Mouse (Mus musculus): ENCODE measurements around the gene Foxp4. TPM values are rescaled to one million over a fixed set of nuclear protein-coding genes. Genes with fewer than 3 reads are reported as not detected.

Foxp4 gene
- total and polyA plus RNA-seq, 3 experiments, result 3.3 to 41.7 (median 9.9) TPM

DNA sequence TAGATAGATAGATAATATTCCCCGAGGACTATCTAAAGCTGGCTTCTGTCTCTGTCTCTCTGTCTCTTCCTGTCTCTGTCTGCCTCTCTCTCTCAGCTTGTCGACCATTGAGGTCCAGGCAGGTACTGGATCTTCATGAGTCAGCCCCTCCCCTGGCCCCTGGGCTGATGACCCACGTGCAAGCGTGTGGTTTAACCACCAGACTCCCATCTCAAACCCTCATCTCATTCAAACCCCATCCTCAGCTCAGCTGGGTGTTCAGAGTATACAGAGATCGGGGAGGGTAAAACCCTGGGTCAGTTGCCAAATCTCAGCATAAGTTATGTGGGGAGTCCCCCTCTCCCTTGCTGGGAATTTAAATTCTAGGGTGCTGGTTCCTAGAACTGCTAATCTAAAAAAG is 24.3 kb upstream of the Foxp4 start:
- peaks cover 6% of the 10 kb centered on the region for H3K27me3 ChIP-seq (replicated peaks)
- in situ Hi-C loops (cut with MboI; ENCODE audit: low pct_ligation_motif_present, low pct_unique_long_range_greater_than_20kb, low sequenced_read_pairs) (no loop called here), dilution Hi-C loops (cut with MboI; ENCODE audit: extremely low pct_ligation_motif_present, extremely low pct_unique_long_range_greater_than_20kb, low sequenced_read_pairs) (no loop called here)
- H3K79me2 ChIP-seq (replicated peaks; ENCODE audit: control insufficient read depth, extremely low read depth, insufficient read depth, poor library complexity, severe bottlenecking), result no peaks in the 10 kb centered on the region
- TF ChIP-seq ETS1 (conservative IDR thresholded peaks at IDR 0.05; ENCODE audit: low read depth, low read length), result peak; percentile 62
- TF ChIP-seq TCF12 (IDR thresholded peaks at IDR 0.05; ENCODE audit: low read depth, low read length), result no peak
- TF ChIP-seq BHLHE40 (IDR thresholded peaks at IDR 0.05; ENCODE audit: low read depth, low read length), result peak; percentile 85
- TF ChIP-seq ZMIZ1 (IDR thresholded peaks at IDR 0.05; ENCODE audit: low read depth, low read length), result no peak
- no peaks in the 10 kb centered on the region for H3K36me3 ChIP-seq (replicated peaks in 1 of 2; ENCODE audit: control insufficient read depth in 1 of 2, insufficient read depth in 1 of 2, low read length in 1 of 2)
- H3K27ac ChIP-seq (ENCODE audit: insufficient read depth, low read depth), result no peak overlapping the region
- H3K9ac ChIP-seq (ENCODE audit: insufficient read depth, low read depth), result no peak overlapping the region
- no peak overlapping the region for H3K4me2 ChIP-seq (ENCODE audit: insufficient read depth, low read depth, poor library complexity, severe bottlenecking)
- H3K4me3 ChIP-seq (replicated peaks in 1 of 3; ENCODE audit: low read depth in 2 of 3, low read length in 2 of 3, poor library complexity in 1 of 3), result no peak overlapping the region
- H3K4me1 ChIP-seq (ENCODE audit: control insufficient read depth in 1 of 2, insufficient read depth in 2 of 2), result peaks cover 13 to 34% of the 10 kb centered on the region in 2 experiments
- DNase-seq (ENCODE audit: extremely low read depth), result peak; percentile 40
- no peaks in the 10 kb centered on the region for H3K9me3 ChIP-seq (replicated peaks; ENCODE audit: low read length)

DNA sequence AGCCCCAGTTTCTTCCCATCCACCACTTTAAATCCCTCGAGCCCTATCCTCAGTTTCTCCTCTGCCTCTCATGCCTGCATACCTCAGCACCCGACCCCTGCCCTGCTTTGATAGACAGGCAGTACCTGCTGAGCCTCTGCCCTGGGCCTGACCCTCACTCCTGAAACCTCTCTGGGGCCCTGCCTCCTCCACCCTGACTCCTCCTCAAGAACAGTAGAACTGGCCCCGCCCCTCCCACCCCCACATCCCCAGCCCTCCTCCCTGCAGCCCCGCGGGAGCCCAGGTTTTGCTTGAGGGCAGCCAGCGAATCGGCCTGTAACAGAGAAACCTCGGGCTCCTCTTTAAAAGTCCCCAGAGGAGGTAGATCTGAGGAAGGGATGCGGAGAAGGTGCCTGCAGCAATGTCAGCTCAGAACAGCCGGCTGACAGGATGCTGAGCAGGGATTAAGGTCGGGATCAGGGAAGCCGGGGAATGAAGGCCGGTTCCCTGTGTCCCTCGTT is 22.5 kb upstream of the Foxp4 start:
- dilution Hi-C loops (cut with MboI; ENCODE audit: extremely low pct_ligation_motif_present, extremely low pct_unique_long_range_greater_than_20kb, low sequenced_read_pairs) (no loop called here), in situ Hi-C loops (cut with MboI; ENCODE audit: low pct_ligation_motif_present, low pct_unique_long_range_greater_than_20kb, low sequenced_read_pairs) (no loop called here)
- no peaks in the 10 kb centered on the region for H3K9me3 ChIP-seq (replicated peaks; ENCODE audit: low read length)
- no peak overlapping the region for H3K27ac ChIP-seq (ENCODE audit: insufficient read depth, low read depth)
- peak overlapping the region in 1 of 3 experiments; percentile 10 for H3K4me3 ChIP-seq (replicated peaks in 1 of 3; ENCODE audit: low read depth in 2 of 3, low read length in 2 of 3, poor library complexity in 1 of 3)
- H3K36me3 ChIP-seq (replicated peaks in 1 of 2; ENCODE audit: control insufficient read depth in 1 of 2, insufficient read depth in 1 of 2, low read length in 1 of 2), result no peaks in the 10 kb centered on the region
- H3K27me3 ChIP-seq (replicated peaks), result peaks cover 3% of the 10 kb centered on the region
- H3K9ac ChIP-seq (ENCODE audit: insufficient read depth, low read depth), result no peak overlapping the region
- DNase-seq (ENCODE audit: extremely low read depth), result peak; percentile 63
- no peaks in the 10 kb centered on the region for H3K79me2 ChIP-seq (replicated peaks; ENCODE audit: control insufficient read depth, extremely low read depth, insufficient read depth, poor library complexity, severe bottlenecking)
- TF ChIP-seq GABPA (IDR thresholded peaks at IDR 0.05; ENCODE audit: insufficient replicate concordance, low read depth, low read length) (no peak), MAZ (IDR thresholded peaks at IDR 0.05; ENCODE audit: low read depth, low read length) (no peak), KAT2A (IDR thresholded peaks at IDR 0.05; ENCODE audit: insufficient replicate concordance, low read length) (no peak), CHD1 (IDR thresholded peaks at IDR 0.05; ENCODE audit: low read depth, low read length) (no peak), MEF2A (IDR thresholded peaks at IDR 0.05; ENCODE audit: borderline replicate concordance, low read depth, low read length) (no peak), MXI1 (IDR thresholded peaks at IDR 0.05; ENCODE audit: low read depth, low read length) (no peak), USF1 (IDR thresholded peaks at IDR 0.05; ENCODE audit: low read depth, low read length) (no peak), ZKSCAN1 (IDR thresholded peaks at IDR 0.05; ENCODE audit: borderline replicate concordance, low read depth, low read length) (no peak), SIN3A (IDR thresholded peaks at IDR 0.05; ENCODE audit: low read length) (no peak), E2F4 (IDR thresholded peaks at IDR 0.05; ENCODE audit: insufficient replicate concordance, low read depth, low read length) (no peak), PAX5 (IDR thresholded peaks at IDR 0.05; ENCODE audit: low read length) (no peak), SMC3 (IDR thresholded peaks at IDR 0.05; ENCODE audit: low read depth, low read length) (no peak), ZC3H11A (IDR thresholded peaks at IDR 0.05; ENCODE audit: low read depth, low read length) (no peak), RAD21 (IDR thresholded peaks at IDR 0.05; ENCODE audit: low read depth, low read length) (no peak), MYC (IDR thresholded peaks at IDR 0.05; ENCODE audit: low read depth, low read length) (no peak), BHLHE40 (IDR thresholded peaks at IDR 0.05; ENCODE audit: low read depth, low read length) (no peak), NRF1 (IDR thresholded peaks at IDR 0.05; ENCODE audit: low read depth, low read length) (no peak), USF2 (conservative IDR thresholded peaks at IDR 0.05; ENCODE audit: low read depth, low read length) (no peak), EP300 (IDR thresholded peaks at IDR 0.05; ENCODE audit: low read length) (no peak)
- H3K4me2 ChIP-seq (ENCODE audit: insufficient read depth, low read depth, poor library complexity, severe bottlenecking), result 0 out of 2 replicates have a peak overlapping the region, but pooled peaks have one; percentile 9
- peaks cover 23 to 52% of the 10 kb centered on the region in 2 experiments for H3K4me1 ChIP-seq (ENCODE audit: control insufficient read depth in 1 of 2, insufficient read depth in 2 of 2)
